Mouse (Mus musculus): ENCODE measurements around the gene Wscd2.
A peak's percentile ranks its signal among the peaks of the same experiment; 100 is the strongest.
"Not testable (repeated sequence)": the region's sequence is repeated elsewhere in the genome, so short reads cannot be mapped to it uniquely, and the experiment has no call there.

Gene Wscd2

DNA sequence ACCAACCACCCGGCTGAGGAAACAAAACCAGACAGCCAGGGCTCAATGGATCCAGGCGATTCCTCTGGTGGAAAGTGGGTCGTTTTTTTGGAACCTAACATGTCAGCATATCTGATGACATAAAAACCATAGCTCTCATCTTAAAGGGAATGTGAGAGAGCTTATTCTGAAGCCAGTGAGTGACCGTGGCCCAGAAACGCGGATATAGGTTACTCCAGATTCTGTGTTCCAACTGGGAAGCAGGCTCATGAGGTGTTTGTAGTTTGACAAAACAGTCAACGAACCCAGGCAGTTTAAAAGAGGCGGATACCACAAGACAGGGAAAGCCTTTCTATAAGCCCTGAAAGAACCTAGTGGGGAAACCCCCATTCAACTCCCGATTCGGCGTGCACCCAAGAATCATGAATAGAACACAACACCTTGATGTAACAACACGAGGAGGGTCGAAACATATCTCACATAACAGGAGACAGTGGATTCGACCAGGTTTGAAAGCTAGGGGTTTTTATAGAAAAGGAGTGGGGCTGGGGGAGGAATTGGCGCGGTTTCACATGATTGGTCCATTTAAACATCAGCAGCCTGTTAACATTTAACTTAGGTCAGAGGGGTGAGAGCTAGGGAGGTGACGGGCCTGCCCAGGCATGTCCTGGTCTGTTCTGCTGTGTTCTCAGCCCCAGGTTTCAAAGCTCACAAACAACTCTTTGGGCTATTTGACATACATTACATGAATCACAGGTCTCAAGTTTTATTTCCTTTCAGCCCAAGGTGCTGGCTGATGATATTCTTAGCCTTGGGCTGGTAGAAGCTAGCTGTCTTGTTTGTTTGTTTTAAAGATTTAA, 95.7 kb downstream of the Wscd2 start:
- not testable (repeated sequence) for DNase-seq

DNA sequence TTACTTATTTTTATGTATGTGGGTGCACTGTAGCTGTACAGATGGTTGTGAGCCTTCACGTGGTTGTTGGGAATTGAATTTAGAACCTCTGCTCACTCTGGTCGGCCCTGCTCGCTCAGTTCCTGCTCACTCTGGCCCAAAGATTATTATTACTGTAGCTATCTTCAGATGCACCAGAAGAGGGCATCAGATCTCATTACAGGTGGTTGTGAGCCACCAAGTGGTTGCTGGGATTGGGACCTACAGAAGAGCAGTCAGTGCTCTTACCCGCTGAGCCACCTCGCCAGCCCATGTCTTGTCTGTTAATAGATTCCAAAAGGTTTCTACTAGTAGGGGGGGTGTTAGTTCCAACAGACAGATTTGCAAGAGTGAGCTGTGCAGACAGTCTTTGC, 96.3 kb downstream of the Wscd2 start:
- not testable (repeated sequence) for DNase-seq

DNA sequence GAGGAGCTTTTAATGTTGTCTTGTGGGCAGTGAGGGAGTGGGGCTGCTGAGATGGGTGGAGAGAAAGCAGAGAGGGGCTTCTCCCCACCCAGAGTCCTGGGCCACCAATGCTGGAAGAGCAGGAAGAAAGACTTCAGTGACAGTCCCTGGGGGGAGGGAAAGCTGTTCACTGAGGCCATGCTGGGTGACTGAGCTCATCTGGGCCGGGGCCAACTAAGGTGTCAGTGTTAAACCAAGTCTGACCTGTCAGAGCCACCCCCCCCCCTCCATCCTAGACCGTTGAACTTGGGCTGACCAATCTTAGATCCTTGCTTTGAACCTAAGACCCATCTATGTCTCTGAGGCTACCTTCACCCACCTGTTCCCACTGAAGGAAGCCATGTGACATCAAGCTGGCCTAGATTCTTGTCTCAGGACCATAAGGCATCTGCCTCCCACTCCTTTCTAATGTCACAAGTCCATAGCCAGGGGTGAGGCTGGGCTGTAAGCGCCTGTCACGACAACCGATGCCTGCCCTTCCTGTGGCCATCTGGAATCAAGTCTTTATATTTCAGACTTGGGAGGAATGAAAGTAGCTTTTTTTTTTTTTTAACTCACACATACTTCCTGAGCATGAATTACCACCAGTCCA, 100.0 kb downstream of the Wscd2 start:
- DNase-seq, result no peak

DNA sequence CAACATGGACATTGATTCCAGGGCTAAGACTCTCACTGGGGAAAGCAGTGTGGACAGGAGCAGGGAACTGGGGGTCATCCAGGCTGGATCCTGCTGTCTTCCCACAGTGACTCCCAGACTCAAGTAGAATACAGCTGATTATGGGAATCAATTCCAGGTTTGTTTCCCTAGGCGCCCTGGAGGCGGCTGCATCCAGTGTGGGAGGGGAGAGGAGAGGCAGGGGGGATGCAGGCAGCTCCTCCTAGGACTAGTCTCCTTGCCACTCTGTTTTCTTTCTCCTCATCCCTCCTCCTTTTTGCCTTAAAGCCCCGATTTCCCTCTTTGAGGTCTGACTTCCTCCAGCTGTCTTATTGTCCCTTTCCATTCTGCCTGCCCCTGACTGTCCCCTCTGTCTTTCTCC, 101.0 kb downstream of the Wscd2 start:
- DNase-seq, result no peak

DNA sequence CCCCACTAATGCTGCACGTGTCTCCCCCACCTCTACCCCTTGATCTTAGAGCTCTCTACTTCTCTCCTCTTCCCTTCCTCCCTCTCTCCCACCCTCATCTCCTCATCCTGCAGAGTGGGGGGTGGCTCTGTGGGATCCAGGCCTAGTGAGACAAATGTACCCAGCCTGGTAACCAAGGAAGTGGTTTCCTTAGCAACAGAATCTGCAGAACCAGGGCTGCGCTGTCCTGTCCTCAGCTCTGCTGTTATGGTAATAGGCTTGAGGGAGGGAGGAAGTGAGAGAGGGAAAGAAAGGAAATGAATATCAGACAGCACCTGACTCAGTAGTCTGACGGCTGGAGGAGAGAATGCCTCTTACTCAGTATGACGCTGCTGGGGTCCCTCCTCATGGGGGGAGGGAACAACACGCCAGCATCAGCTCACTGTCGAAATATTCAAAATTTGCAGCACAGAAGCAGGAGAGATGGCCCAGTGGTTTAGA, 101.7 kb downstream of the Wscd2 start:
- no peak for DNase-seq

DNA sequence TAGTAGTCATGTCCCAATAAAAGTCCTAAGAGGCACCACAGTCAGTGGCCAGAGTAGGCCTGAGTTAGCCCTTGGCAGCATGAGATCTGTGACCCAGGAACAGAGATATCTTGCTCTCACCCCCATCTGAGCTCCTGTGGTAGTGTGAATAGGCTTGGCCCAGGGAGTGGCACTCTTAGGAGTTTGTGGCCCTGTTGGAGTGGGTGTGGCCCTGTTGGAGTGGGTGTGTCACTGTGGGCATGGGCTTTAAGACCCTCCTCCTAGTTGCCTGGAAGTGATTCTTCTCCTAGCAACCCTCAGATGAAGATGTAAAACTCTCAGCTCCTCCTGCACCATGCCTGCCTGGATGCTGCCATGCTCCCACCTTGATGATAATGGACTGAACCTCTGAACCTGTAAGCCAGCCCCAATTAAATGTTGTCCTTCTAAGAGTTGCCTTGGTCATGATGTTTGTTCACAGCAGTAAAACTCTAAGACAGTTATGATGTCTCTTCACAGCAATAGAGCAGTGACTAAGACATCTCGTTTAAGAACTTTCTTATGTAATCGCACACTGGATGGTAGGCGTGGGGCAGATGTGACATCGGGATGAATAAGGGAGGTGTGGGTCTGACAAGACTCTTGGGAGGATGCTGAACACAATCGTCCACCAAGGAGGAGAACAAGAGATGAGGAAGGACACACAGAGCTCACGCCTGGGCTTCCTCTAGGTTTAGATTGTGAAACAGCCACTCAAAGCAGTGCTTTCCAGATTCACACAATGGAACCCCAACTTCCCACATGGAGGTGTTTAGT, 104.0 kb downstream of the Wscd2 start:
- no peak for DNase-seq

DNA sequence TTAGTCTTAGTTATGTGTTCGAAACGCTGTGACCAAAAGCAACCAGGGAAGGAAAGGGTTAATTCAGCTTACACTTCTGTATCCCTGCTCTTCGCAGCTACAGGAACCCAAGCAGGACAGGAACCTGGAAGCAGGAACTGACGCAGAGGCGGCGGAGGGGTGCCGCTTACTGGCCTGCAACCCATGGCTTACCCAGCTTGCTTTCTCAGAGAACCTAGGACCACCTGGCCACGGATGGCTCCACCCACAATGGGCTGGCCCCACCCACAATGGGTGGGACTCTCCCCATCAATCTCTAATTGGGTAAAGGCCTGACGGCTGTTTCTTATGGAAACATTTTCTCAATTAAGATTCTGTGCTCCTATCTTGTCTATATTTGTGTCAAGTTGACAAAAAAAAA, 106.1 kb downstream of the Wscd2 start:
- no peak for DNase-seq

DNA sequence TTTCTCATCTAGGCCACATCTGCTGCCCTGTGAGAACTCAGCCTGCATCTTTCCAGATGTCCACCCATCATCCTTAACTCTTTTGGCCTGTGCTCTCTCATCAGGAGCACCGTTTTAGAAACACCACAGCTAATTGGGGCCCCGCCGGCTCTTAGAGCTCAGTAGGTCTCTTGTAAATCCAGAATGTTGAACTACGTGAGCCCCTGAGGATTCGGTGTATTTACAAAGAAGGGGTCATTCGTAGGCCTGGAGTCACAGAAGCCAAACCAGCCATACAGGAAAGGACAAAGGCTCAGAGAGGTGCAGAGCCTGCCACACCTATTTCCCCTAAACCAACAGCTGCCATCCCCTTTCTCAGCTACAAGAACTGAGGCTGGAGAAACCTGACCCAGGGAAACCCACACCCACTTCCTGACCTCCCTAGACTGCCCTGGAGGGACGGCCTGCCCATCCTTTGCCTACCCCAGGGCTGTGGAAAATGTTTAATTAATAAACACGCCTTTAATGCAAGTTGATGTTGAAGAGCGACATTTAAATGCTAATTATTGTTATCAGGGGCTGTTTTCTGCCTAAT, 106.7 kb downstream of the Wscd2 start:
- no peak for DNase-seq

DNA sequence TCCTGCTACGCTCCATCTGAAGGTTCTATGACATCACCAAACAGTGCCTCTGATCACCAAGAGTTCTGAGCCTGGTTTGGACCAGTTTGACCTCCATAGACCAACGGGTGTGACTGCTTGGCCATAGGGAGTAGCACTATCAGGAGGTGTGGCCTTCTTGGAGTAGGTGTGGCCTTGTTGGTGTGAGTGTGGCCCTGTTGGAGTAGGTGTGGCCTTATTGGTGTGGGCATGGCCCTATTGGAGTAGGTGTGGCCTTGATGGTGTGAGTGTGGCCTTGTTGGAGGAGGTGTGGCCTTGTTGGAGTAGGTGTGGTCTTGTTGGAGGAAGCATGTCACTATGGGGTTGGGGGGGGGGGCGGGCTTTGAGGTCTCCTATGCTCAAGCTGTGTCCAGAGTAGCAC, 110.0 kb downstream of the Wscd2 start:
- DNase-seq, result no peak

DNA sequence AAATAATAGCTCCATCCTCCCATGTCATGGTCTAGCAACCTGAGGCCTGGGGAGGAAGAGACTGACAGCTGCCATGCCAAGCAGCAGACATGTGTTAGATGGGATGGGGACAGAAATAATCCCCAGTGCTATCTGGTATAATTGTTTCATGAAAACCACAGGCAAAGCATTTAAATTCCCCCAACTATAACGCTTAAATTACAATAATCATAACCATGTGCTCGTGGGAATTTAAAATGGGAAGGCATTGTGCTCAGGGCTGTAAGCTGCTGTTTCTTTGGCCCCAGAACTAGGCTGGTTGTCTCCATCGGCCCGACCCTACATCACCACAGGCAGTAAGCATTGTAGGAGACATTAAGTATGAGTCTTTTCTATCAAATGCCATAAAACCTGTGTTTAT, 110.7 kb downstream of the Wscd2 start:
- DNase-seq, result no peak

DNA sequence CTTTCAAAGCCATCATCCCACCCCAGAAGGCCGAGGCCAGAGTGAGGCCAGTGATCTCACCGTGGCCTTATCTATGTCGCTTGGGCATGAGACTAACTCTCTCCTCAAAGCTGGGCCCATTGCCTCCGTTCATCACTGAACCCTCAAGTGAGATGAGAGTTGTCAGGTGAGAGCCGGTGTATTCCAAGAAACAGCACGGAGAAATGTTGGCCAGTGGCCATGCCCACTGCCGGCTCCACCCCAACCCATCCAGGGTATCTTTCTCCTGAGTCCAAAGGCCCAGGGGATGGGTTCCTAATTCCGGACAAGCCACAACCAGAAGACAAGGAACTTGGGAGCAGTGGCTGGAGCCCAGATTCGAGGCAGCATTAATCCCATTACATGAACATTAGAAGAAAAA, 113.3 kb downstream of the Wscd2 start:
- DNase-seq, result no peak

DNA sequence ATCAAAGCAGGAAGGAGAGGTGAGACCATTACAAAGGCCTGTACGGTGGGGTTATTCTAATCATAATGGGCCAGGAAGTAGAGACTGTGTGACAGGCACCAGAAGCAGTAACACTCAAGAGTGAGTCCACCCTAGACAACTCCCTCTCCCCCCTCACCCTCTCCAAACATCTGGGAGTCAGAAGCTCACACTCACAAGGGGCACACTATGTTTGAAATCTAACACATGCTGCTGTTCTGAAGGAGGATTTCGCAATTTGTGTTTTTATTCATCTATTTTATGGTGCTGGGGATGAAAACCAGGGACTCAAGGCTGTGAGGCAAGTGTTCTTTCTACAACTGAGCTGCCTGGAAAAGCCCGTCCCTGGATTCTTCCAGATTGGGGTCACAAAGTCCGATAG, 114.6 kb downstream of the Wscd2 start:
- no peak for DNase-seq

DNA sequence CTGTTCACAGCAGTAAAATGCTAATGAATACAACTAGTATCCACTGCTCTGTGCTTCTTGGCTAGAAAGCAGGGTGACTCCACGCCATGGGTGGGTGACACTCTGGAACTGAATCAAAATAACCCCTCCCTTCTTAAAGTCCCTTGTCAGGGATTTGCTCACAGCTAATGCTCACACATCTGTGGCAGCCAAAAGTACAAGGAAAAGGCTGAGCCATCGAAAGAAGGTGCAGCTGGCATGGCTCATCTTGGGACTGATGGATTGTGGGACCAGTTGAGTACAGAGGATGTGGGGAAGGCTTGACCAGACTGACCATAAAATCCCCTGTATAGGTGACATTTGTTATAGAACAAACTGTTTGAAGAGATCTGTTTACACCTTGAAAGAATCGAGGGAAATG, 116.0 kb downstream of the Wscd2 start:
- no peak for DNase-seq

DNA sequence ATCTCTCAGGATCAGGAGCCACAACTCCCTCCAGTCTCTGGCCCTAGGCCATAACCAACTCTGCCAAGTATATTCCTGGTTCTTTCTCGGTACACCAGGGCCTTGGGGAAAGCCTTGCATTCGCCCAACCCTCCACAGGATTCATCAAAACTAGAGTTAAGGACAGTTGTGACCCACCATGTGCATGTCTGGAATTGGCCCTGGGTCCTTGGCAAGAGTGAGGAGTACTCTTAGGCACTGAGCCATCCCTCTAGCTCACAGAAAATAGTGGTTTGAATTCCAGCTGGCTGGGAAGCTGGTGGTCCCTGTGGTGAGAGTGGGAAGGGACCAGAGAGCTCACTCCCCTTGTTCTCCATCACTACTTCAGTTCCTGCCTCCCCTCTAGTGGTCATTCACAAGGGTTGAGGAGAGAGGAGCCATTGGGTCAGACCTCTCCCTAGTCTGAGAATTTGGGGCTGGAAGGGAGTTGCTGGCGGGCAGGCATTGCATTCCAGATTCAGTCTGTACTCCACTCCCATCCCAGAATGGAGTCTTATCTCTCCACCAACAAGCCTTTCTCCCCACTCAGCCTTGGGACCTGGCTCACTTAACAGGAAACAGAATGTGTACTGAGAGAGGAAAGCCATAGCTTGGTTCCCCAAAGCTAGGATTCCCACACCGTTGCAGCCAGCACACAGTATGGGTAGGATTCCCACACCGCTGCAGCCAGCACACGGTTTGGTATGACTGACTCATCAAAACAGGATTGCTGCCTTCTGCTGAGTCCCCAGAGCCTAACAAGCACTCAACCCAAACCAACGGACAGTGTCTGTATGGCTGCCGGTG, 117.0 kb downstream of the Wscd2 start:
- DNase-seq, result no peak

DNA sequence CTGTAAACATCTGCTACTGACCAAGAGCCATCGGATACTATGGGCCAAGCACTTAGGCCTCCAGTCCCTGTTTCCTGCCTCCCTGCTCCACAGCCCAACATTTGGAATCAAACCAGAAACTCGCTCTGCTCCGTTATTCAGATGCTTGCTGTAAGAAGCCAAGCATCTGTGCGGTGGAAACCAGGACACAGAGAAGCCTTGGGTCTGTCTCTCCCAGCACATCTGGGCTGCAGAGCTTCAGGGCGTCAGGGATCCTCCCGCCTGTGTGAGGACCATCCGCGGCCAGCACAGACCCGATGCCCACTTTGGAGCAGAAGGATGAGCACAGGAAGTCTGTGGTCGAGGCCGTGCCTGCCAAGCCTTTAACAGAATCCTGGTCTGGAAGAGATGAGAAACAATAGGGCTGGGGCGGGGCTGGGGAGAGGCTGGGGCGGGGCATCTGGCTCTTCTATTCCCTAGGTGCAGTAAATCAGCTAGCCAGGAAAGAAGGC, 117.9 kb downstream of the Wscd2 start:
- DNase-seq, result no peak

DNA sequence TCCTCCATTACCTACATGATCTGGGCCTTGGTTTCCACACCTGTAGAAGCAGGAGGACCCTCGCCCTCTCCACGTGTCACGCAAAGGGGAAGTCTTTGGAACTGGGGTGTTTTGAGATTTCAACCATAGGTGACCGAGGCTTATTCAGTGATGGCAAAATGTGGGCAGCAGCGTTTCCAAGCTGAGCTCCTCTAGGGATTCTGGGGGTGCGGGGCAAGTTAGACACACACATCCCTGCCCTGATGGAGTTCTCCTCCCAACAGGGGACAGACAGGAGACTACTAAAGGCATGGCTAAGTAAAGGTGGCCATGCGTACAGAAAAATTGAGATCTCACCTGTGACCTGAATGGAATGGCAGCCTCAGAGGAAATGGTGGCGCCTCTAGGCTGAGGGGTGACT, 118.4 kb downstream of the Wscd2 start:
- no peak for DNase-seq

DNA sequence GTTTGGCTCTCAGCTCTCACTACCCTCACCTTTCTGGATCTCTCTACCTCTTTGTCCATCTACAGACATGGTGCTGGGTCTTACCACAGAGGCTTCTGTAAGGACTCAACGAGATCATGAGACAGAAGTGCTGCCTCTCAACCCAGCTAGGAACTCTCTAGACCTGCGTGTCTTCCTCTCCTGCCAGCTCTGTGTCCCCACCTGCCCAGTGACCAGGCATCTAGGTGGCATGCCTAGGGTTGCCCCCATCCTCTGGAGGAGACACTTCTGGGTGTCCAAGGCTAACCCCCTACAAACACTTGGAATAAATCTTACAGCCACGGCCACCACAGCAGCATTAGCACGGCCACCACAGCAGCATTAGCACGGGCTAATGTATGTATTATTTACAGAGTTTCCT, 119.8 kb downstream of the Wscd2 start:
- DNase-seq, result no peak

DNA sequence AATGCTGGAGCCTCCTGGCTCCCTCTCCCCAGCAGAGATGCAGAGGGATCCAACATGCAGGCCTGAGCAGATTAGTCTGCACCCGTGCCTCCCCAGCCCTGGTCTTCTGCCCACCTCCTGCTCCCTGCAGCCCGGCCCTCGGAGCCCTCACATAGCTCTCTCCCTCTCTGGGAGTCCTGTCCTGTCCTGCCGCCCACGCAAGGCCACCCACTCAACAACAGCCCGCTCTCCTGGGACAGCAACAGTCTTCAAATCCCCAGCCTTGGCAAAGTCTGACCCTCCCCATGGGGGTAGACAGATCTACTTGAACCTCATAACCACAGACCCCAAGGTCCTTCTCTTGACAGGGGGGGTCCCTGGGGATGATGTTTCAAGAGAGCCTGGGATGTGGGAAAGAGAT, 120.4 kb downstream of the Wscd2 start:
- no peak for DNase-seq

DNA sequence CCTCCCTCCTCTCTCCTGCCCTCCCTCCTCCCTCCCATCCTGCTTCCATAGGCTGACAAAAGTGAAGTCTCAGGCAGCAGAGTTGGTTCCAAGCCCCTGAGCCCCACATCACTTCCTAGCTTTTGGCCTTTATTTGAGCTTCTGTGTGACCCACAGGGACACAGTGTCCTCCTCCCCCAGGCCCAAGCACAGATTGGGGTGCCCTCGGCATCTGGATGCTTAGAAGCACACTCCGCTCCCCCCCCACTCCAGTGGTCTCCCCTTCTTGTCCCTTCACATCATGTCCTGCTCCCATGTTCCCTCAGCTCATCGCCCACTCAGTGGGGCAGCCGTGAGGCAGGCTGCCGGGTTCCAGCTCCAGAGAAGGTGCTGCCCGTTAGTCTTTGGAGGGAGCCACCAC, 121.0 kb downstream of the Wscd2 start:
- no peak for DNase-seq

DNA sequence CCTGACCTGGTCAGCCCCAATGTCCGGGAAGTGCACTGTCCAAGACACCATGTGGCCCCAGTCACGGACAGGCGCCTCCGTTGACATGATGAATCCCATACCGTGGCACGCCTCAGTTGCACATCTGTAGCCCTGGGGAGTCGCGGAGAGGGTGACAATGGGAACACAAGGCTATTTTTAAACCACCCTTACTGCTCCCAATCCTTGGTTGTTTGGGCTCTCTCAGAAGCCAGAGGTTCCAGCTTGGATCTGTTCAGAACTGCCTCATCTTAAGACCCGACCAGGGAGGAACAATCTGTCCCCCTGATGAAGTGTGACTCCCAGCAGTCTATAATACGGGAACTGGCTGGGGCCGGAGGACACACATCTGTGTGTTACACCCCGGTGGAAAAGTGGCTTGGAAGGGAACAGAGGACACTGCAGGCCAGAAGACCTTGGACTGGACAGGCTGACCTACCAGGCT, 121.7 kb downstream of the Wscd2 start:
- DNase-seq, result no peak

DNA sequence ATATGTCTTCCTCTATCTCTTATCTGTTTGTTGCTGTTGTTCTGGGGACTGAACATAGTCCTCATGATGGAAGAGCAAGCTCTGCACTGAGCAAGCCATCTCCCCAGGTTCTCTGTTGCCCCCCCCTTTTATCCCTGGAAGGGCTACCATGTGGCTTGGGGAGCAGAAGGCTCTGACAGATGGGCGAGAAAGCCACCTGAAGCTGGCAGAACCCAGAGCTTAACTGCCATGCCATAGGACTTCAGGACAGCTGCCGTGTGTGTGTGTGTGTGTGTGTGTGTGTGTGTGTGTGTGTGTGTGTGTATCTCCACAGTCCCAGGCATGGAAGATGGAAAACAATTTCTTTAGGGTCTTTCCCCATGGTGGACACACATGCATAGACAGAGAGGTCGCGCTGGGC, 128.6 kb downstream of the Wscd2 start:
- peak; percentile 88 for DNase-seq

DNA sequence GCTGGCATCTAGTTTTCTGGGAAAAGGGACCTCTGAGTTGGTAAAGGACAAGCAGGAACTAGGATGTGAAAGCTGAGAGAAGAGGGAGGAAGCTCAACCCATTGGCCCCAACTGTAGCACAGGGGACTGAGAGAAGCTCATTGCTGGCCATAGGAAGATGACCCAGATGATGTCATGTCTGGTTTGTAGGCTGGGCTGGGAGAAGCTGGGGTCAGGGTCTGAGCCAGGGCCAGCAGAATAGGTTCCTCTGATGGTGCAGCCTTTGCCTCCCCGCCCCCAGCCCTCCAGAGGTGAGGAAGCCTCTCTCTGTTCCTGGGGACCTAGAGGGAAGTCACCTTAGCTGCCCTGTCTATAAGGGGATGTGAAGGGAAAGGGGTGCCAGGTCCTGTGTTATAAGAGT, 129.0 kb downstream of the Wscd2 start:
- DNase-seq, result no peak
